Mouse (Mus musculus): Measurements from ENCODE around the gene Ube2d3. TPM values are rescaled to one million over a fixed set of nuclear protein-coding genes. Genes with fewer than 3 reads are reported as not detected.
"Not testable (repeated sequence)": the region's sequence is repeated elsewhere in the genome, so short reads cannot be mapped to it uniquely, and the experiment has no call there.

Ube2d3 gene
- polyA plus RNA-seq, 1 experiment from 2014 or later: 693 TPM

DNA sequence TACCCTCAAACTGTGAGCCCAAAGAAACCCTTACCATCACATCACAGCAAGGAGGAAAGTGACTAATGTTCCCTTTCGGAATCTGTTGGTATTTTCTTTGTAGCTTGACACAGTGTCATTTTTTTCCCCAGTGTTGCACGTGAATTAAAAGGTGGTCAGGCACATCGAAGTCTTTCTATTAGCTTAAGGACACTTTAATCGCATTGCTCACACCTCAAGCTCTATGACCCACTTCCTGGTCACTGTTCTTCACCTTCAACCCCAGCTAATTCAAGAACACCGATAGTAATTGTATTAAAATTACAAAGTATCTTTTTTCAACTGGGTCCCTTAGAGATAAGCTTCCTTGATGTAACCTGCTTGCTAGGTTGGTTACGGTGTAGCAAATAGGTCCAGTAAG lies 42.8 kb downstream of the Ube2d3 start:
- Histone ChIP-seq H3K27me3 (ENCODE audit: control insufficient read depth, insufficient read depth, low read length) (no peaks in the 10 kb centered on the region), H3K4me3 (ENCODE audit: low read depth, low read length) (no peak overlapping the region), H3K36me3 (ENCODE audit: control insufficient read depth, insufficient read depth, low read length) (no peaks in the 10 kb centered on the region), H3K4me1 (ENCODE audit: control insufficient read depth, insufficient read depth, low read length) (no peaks in the 10 kb centered on the region; the same call in 1 of the 2 replicates), H3K9me3 (ENCODE audit: control insufficient read depth, low read length) (no peaks in the 10 kb centered on the region), H3K4me2 (no peak overlapping the region), H3K9ac (ENCODE audit: low read length) (no peak overlapping the region), H3K27ac (ENCODE audit: low read depth, low read length) (no peak overlapping the region)
- ATAC-seq (ENCODE audit: low FRiP score) (no peak), DNase-seq (ENCODE audit: low spot score, missing footprints) (peak; percentile 69)
- WGBS: 90% methylated on average over 6 of the region's 6 CpGs

GRCm38 (mm10) chr3:135481608-135482007 lies 43.7 kb downstream of the Ube2d3 start:
- peak; percentile 45 for DNase-seq (ENCODE audit: low spot score, missing footprints)
- H3K27ac ChIP-seq (ENCODE audit: low read depth, low read length): no peak overlapping the region
- 83% methylated on average over 3 of the region's 3 CpGs for WGBS
- no peaks in the 10 kb centered on the region for H3K9me3 ChIP-seq (ENCODE audit: control insufficient read depth, low read length)
- no peaks in the 10 kb centered on the region for H3K27me3 ChIP-seq (ENCODE audit: control insufficient read depth, insufficient read depth, low read length)
- no peak overlapping the region for H3K9ac ChIP-seq (ENCODE audit: low read length)
- ATAC-seq (ENCODE audit: low FRiP score): no peak
- H3K36me3 ChIP-seq (ENCODE audit: control insufficient read depth, insufficient read depth, low read length): no peaks in the 10 kb centered on the region
- H3K4me3 ChIP-seq (ENCODE audit: low read depth, low read length): no peak overlapping the region
- H3K4me2 ChIP-seq: no peak overlapping the region
- H3K4me1 ChIP-seq (ENCODE audit: control insufficient read depth, insufficient read depth, low read length): no peaks in the 10 kb centered on the region; the same call in 1 of the 2 replicates

- Histone ChIP-seq H3K4me2 (peak overlapping the region; percentile 97), H3K4me3 (ENCODE audit: low read depth, low read length) (0 out of 2 replicates have a peak overlapping the region, but pooled peaks have one; percentile 54)
- not testable (repeated sequence) for ATAC-seq (ENCODE audit: low FRiP score); H3K4me1 ChIP-seq (ENCODE audit: control insufficient read depth, insufficient read depth, low read length); H3K27me3 ChIP-seq (ENCODE audit: control insufficient read depth, insufficient read depth, low read length); DNase-seq (ENCODE audit: low spot score, missing footprints); H3K27ac ChIP-seq (ENCODE audit: low read depth, low read length); H3K9me3 ChIP-seq (ENCODE audit: control insufficient read depth, low read length); H3K36me3 ChIP-seq (ENCODE audit: control insufficient read depth, insufficient read depth, low read length); H3K9ac ChIP-seq (ENCODE audit: low read length)
- WGBS: 91% methylated on average over 15 of the region's 15 CpGs
These were observed 46.7 kb downstream of the Ube2d3 start for GRCm38 (mm10) chr3:135484650-135485049.

GRCm38 (mm10) chr3:135485128-135485899 lies 47.4 kb downstream of the Ube2d3 start, which contains the start of gene Manba:
Gene Manba, plus strand, starts transcription at chr3:135485611.
- peak; percentile 94 for ATAC-seq (ENCODE audit: low FRiP score)
- WGBS: 2% methylated on average over 48 of the region's 48 CpGs
- no peaks in the 10 kb centered on the region; the same call in 1 of the 2 replicates for H3K4me1 ChIP-seq (ENCODE audit: control insufficient read depth, insufficient read depth, low read length)
- no peaks in the 10 kb centered on the region for H3K27me3 ChIP-seq (ENCODE audit: control insufficient read depth, insufficient read depth, low read length)
- no peaks in the 10 kb centered on the region for H3K9me3 ChIP-seq (ENCODE audit: control insufficient read depth, low read length)
- peak within 1 kb of the TSS; percentile 97 for H3K4me2 ChIP-seq
- peak within 1 kb of the TSS; percentile 73 for H3K9ac ChIP-seq (ENCODE audit: low read length)
- no peaks in the 10 kb centered on the region for H3K36me3 ChIP-seq (ENCODE audit: control insufficient read depth, insufficient read depth, low read length)
- peak within 1 kb of the TSS; percentile 54 for H3K4me3 ChIP-seq (ENCODE audit: low read depth, low read length)
- H3K27ac ChIP-seq (ENCODE audit: low read depth, low read length): no peak within 1 kb of the TSS
- peak; percentile 96 for DNase-seq (ENCODE audit: low spot score, missing footprints)

GRCm38 (mm10) chr3:135485900-135486241 lies 47.9 kb downstream of the Ube2d3 start:
- Histone ChIP-seq H3K9ac (ENCODE audit: low read length) (peak overlapping the region; percentile 73), H3K27me3 (ENCODE audit: control insufficient read depth, insufficient read depth, low read length) (no peaks in the 10 kb centered on the region), H3K36me3 (ENCODE audit: control insufficient read depth, insufficient read depth, low read length) (no peaks in the 10 kb centered on the region), H3K4me1 (ENCODE audit: control insufficient read depth, insufficient read depth, low read length) (no peaks in the 10 kb centered on the region; the same call in 1 of the 2 replicates), H3K4me3 (ENCODE audit: low read depth, low read length) (peak overlapping the region; percentile 54), H3K9me3 (ENCODE audit: control insufficient read depth, low read length) (no peaks in the 10 kb centered on the region), H3K27ac (ENCODE audit: low read depth, low read length) (no peak overlapping the region), H3K4me2 (peak overlapping the region; percentile 97)
- 20% methylated on average over 9 of the region's 9 CpGs for WGBS
- DNase-seq (ENCODE audit: low spot score, missing footprints): no peak
- ATAC-seq (ENCODE audit: low FRiP score): no peak

- H3K4me3 ChIP-seq (ENCODE audit: low read depth, low read length): no peak overlapping the region
- H3K27ac ChIP-seq (ENCODE audit: low read depth, low read length): no peak overlapping the region
- no peaks in the 10 kb centered on the region for H3K27me3 ChIP-seq (ENCODE audit: control insufficient read depth, insufficient read depth, low read length)
- no peaks in the 10 kb centered on the region for H3K36me3 ChIP-seq (ENCODE audit: control insufficient read depth, insufficient read depth, low read length)
- peak; percentile 75 for DNase-seq (ENCODE audit: low spot score, missing footprints)
- H3K9ac ChIP-seq (ENCODE audit: low read length): no peak overlapping the region
- ATAC-seq (ENCODE audit: low FRiP score): no peak
- 83% methylated on average over 5 of the region's 5 CpGs for WGBS
- H3K4me1 ChIP-seq (ENCODE audit: control insufficient read depth, insufficient read depth, low read length): no peaks in the 10 kb centered on the region; the same call in 1 of the 2 replicates
- no peak overlapping the region; the same call in 1 of the 2 replicates for H3K4me2 ChIP-seq
- no peaks in the 10 kb centered on the region for H3K9me3 ChIP-seq (ENCODE audit: control insufficient read depth, low read length)
These were observed 48.4 kb downstream of the Ube2d3 start for GRCm38 (mm10) chr3:135486351-135486750.

DNA sequence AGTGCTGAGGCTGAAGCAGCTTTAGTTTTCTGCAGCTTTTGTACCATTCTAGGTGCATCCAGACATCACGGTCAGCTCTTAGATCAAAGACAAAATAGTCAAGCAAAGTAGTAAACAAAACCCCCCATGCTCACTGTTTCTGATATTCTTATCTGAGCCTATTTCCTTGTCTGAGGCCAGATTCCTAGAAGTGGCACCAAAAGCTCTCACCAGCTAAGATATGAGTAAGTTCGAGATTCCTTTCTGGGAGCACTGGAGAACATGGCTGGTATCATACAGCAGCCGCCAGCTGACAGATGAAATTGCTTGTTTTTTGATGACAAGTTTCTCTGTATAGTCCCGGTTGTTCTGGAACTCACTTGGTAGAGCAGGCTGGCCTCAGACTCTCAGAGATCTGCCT lies 49.9 kb downstream of the Ube2d3 start:
- Histone ChIP-seq H3K27ac (ENCODE audit: low read depth, low read length) (no peak overlapping the region), H3K4me1 (ENCODE audit: control insufficient read depth, insufficient read depth, low read length) (no peaks in the 10 kb centered on the region; the same call in 1 of the 2 replicates), H3K4me3 (ENCODE audit: low read depth, low read length) (no peak overlapping the region), H3K36me3 (ENCODE audit: control insufficient read depth, insufficient read depth, low read length) (no peaks in the 10 kb centered on the region), H3K27me3 (ENCODE audit: control insufficient read depth, insufficient read depth, low read length) (no peaks in the 10 kb centered on the region), H3K9me3 (ENCODE audit: control insufficient read depth, low read length) (no peaks in the 10 kb centered on the region), H3K9ac (ENCODE audit: low read length) (no peak overlapping the region), H3K4me2 (no peak overlapping the region)
- ATAC-seq (ENCODE audit: low FRiP score): no peak
- 92% methylated on average over 4 of the region's 4 CpGs for WGBS
- peak; percentile 74 for DNase-seq (ENCODE audit: low spot score, missing footprints)

- 88% methylated on average over 5 of the region's 5 CpGs for WGBS
- no peak for ATAC-seq (ENCODE audit: low FRiP score)
These were observed 52.0 kb downstream of the Ube2d3 start for GRCm38 (mm10) chr3:135489865-135490520.

GRCm38 (mm10) chr3:135491102-135491501 lies 53.2 kb downstream of the Ube2d3 start:
- 89% methylated on average over 6 of the region's 6 CpGs for WGBS
- Histone ChIP-seq H3K27ac (ENCODE audit: low read depth, low read length) (no peak overlapping the region), H3K4me3 (ENCODE audit: low read depth, low read length) (no peak overlapping the region)

More at GRCm38 (mm10) chr3:135489865-135490520, 52.0 kb downstream of the Ube2d3 start:
- Histone ChIP-seq H3K4me3 (ENCODE audit: low read depth, low read length) (no peak overlapping the region), H3K9me3 (ENCODE audit: control insufficient read depth, low read length) (no peaks in the 10 kb centered on the region), H3K9ac (ENCODE audit: low read length) (no peak overlapping the region), H3K36me3 (ENCODE audit: control insufficient read depth, insufficient read depth, low read length) (no peaks in the 10 kb centered on the region), H3K27ac (ENCODE audit: low read depth, low read length) (no peak overlapping the region), H3K27me3 (ENCODE audit: control insufficient read depth, insufficient read depth, low read length) (no peaks in the 10 kb centered on the region), H3K4me1 (ENCODE audit: control insufficient read depth, insufficient read depth, low read length) (no peaks in the 10 kb centered on the region; the same call in 1 of the 2 replicates), H3K4me2 (no peak overlapping the region)
- DNase-seq (ENCODE audit: low spot score, missing footprints): peak; percentile 8

More at GRCm38 (mm10) chr3:135491102-135491501, 53.2 kb downstream of the Ube2d3 start:
- H3K27me3 ChIP-seq (ENCODE audit: control insufficient read depth, insufficient read depth, low read length): no peaks in the 10 kb centered on the region
- no peak for ATAC-seq (ENCODE audit: low FRiP score)
- H3K4me2 ChIP-seq: no peak overlapping the region
- H3K9me3 ChIP-seq (ENCODE audit: control insufficient read depth, low read length): no peaks in the 10 kb centered on the region
- H3K9ac ChIP-seq (ENCODE audit: low read length): no peak overlapping the region
- no peaks in the 10 kb centered on the region for H3K4me1 ChIP-seq (ENCODE audit: control insufficient read depth, insufficient read depth, low read length)
- H3K36me3 ChIP-seq (ENCODE audit: control insufficient read depth, insufficient read depth, low read length): no peaks in the 10 kb centered on the region
- peak; percentile 23 for DNase-seq (ENCODE audit: low spot score, missing footprints)

Measured in midbrain, embryonic 11.5 days (tissue).